Mouse (Mus musculus) right cerebral cortex, postnatal 25 days (tissue): Measurements from ENCODE around the gene Gm15127.
"Not testable (repeated sequence)": the region's sequence is repeated elsewhere in the genome, so short reads cannot be mapped to it uniquely, and the experiment has no call there.

Experiments used
- DNase-seq: peaks from one replicate; pipeline ENCODE4 v3.0.0; 2022

The Gm15127 gene

DNA sequence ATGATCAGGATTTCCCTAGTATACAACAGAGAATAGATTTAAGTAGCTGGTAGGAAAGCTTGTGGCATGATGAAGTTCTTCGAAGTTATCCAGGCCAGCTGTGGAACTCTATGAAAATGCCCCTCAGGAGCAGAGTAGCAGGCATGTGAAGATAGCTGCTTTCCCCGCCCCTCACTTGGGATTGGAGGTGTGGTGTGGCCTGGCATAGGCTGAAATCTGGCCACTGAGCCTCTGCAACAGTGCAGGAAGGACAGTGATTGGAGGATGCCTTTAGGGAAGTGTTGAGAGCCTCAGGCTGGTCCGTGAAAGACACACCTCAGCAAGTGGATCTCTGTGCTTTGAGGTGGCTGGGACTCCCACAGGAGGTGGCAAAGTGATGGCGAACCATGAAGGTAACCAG lies at the start of gene Gm15127:
Gene Gm15127 (plus strand): TSS at position 301 of the 400 bp plus-strand sequence.
- DNase-seq = not testable (repeated sequence)

GRCm38 (mm10) chrX:148615053-148615452 lies 48.3 kb upstream of the Gm15127 start, which contains the start of gene Gm8334:
TSS of gene Gm8334 (minus strand) at chrX:148615153.
- not testable (repeated sequence) for DNase-seq

- not testable (repeated sequence) for DNase-seq
These were observed 12.9 kb downstream of the Gm15127 start for GRCm38 (mm10) chrX:148676290-148676689.
